Mouse (Mus musculus): ENCODE measurements at regions not wholly inside any gene's neighbourhood (a gene's known extent, or its start where the extent isn't known, plus 50 kb on each side); places are given as distances from the start of the nearest gene placed in this dataset.
"Not testable (repeated sequence)": the region's sequence is repeated elsewhere in the genome, so short reads cannot be mapped to it uniquely, and the experiment has no call there.

DNA sequence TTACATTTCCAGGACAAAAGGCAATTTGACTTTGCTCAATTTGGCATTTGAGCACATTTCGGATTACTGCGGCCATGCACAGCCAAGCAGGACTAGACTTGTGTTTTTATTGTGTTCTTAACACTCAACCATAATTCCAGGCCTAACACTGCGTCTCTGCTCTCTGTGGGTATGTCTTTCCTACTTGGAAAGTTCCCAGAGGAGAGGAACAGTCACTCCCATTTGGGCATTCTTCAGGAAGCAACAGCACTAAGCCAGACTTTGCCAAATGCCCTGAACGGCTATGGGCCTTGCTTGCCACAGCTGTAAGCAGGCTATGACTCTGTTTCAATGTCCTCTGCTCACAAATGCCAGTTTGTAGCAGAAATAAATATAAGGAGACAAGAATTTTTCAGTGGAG, 56.5 kb upstream of the Pdk3 start:
- no peak for ATAC-seq (ENCODE audit: extremely low read depth, insufficient number of reproducible peaks, low FRiP score, low TSS enrichment)
- no peak overlapping the region for H3K4me2 ChIP-seq
- whole genome bisulfite sequencing: 71% methylated on average over 4 of the region's 4 CpGs
- no peaks in the 10 kb centered on the region for H3K36me3 ChIP-seq
- H3K9ac ChIP-seq: no peak overlapping the region
- H3K27ac ChIP-seq (replicated peaks): no peak overlapping the region
- no peaks in the 10 kb centered on the region for H3K4me1 ChIP-seq
- H3K27me3 ChIP-seq (replicated peaks): peaks cover 11% of the 10 kb centered on the region; the same call in 1 of the 2 replicates
- no peak overlapping the region for H3K4me3 ChIP-seq
- H3K9me3 ChIP-seq: no peaks in the 10 kb centered on the region

- H3K27me3 ChIP-seq (replicated peaks): peaks cover 11% of the 10 kb centered on the region; the same call in 1 of the 2 replicates
- ATAC-seq (ENCODE audit: extremely low read depth, insufficient number of reproducible peaks, low FRiP score, low TSS enrichment): no peak
Observed at GRCm38 (mm10) chrX:93888966-93889365, 57.0 kb upstream of the Pdk3 start.

GRCm38 (mm10) chrX:93889394-93890042, 57.5 kb upstream of the Pdk3 start:
- Histone ChIP-seq H3K36me3 (no peaks in the 10 kb centered on the region), H3K4me1 (no peaks in the 10 kb centered on the region), H3K9me3 (no peaks in the 10 kb centered on the region), H3K9ac (peak overlapping the region; percentile 17), H3K4me2 (peak overlapping the region; percentile 61), H3K27ac (replicated peaks) (no peak overlapping the region), H3K4me3 (peak overlapping the region; percentile 42), H3K27me3 (replicated peaks) (peaks cover 11% of the 10 kb centered on the region; the same call in 1 of the 2 replicates)
- ATAC-seq (ENCODE audit: extremely low read depth, insufficient number of reproducible peaks, low FRiP score, low TSS enrichment): no peak
- 32% methylated on average over 13 of the region's 13 CpGs for WGBS

More at GRCm38 (mm10) chrX:93888966-93889365, 57.0 kb upstream of the Pdk3 start:
- Histone ChIP-seq H3K27ac (replicated peaks) (no peak overlapping the region), H3K9me3 (no peaks in the 10 kb centered on the region), H3K4me1 (no peaks in the 10 kb centered on the region), H3K4me2 (peak overlapping the region; percentile 61), H3K4me3 (peak overlapping the region; percentile 42), H3K9ac (peak overlapping the region; percentile 17; the same call in 1 of the 2 replicates), H3K36me3 (no peaks in the 10 kb centered on the region)
- 62% methylated on average over 8 of the region's 8 CpGs for WGBS

GRCm38 (mm10) chrX:93896838-93897820, 65.1 kb upstream of the Pdk3 start:
- H3K36me3 ChIP-seq: no peaks in the 10 kb centered on the region

DNA sequence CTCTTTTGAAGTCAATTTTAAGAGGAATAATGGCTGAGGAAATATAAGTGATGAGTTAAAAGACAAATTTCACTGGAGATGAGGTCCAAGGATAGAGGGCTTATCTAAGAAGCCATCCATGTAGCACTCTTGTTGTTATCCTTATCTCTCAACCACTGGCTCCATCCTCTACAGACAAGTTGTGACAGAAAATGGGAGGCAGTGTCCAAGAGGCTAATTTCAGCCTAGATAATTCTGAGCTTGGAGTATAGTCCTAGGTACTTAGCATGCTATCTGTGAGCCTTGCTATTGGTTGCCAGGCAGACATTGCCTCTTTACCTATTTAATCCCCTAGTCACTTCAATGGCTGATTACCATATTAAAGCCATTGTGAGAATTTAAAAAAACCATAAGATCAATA, 65.2 kb upstream of the AU015836 start:
- H3K9ac ChIP-seq: no peak overlapping the region
- H3K27ac ChIP-seq (replicated peaks): no peak overlapping the region
- no peak overlapping the region for H3K4me3 ChIP-seq
- no peak overlapping the region for H3K4me2 ChIP-seq
- no peaks in the 10 kb centered on the region for H3K4me1 ChIP-seq
- no peaks in the 10 kb centered on the region for H3K36me3 ChIP-seq
- no peak for ATAC-seq (ENCODE audit: extremely low read depth, insufficient number of reproducible peaks, low FRiP score, low TSS enrichment)
- peaks cover 3% of the 10 kb centered on the region; the same call in 1 of the 2 replicates for H3K27me3 ChIP-seq (replicated peaks)
- no peaks in the 10 kb centered on the region for H3K9me3 ChIP-seq

More at GRCm38 (mm10) chrX:93896838-93897820, 65.1 kb upstream of the Pdk3 start:
- Histone ChIP-seq H3K9me3 (no peaks in the 10 kb centered on the region), H3K4me3 (no peak overlapping the region), H3K4me1 (no peaks in the 10 kb centered on the region), H3K9ac (no peak overlapping the region), H3K27me3 (replicated peaks) (no peaks in the 10 kb centered on the region; the same call in 1 of the 2 replicates), H3K27ac (replicated peaks) (no peak overlapping the region), H3K4me2 (no peak overlapping the region)
- ATAC-seq (ENCODE audit: extremely low read depth, insufficient number of reproducible peaks, low FRiP score, low TSS enrichment): no peak
- WGBS: 36% methylated on average over 5 of the region's 5 CpGs

DNA sequence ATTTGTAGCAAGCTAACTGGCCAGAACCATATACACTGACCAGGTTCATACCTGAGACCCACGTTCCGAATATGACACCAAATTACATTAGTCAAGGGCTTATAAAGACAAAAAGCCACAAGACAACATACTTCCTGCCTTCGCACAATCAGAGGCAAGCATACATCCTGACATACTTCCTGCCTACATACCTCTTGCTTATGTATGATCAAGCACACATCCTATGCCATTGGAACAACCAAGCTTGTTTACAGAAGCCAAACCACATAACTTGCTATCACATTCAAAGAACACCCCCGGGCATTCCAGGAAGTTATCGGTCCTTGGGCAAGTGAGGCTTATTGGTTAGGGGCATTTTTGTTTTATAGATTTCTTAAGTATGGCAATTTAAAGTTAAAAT, 62.9 kb upstream of the AU015836 start:
- Histone ChIP-seq H3K9me3 (no peaks in the 10 kb centered on the region), H3K4me2 (no peak overlapping the region), H3K4me3 (no peak overlapping the region), H3K36me3 (no peaks in the 10 kb centered on the region), H3K27ac (replicated peaks) (no peak overlapping the region), H3K4me1 (no peaks in the 10 kb centered on the region), H3K9ac (no peak overlapping the region), H3K27me3 (replicated peaks) (peaks cover 13% of the 10 kb centered on the region; the same call in 1 of the 2 replicates)
- ATAC-seq (ENCODE audit: extremely low read depth, insufficient number of reproducible peaks, low FRiP score, low TSS enrichment): no peak
- WGBS: 68% methylated on average over 5 of the region's 5 CpGs

DNA sequence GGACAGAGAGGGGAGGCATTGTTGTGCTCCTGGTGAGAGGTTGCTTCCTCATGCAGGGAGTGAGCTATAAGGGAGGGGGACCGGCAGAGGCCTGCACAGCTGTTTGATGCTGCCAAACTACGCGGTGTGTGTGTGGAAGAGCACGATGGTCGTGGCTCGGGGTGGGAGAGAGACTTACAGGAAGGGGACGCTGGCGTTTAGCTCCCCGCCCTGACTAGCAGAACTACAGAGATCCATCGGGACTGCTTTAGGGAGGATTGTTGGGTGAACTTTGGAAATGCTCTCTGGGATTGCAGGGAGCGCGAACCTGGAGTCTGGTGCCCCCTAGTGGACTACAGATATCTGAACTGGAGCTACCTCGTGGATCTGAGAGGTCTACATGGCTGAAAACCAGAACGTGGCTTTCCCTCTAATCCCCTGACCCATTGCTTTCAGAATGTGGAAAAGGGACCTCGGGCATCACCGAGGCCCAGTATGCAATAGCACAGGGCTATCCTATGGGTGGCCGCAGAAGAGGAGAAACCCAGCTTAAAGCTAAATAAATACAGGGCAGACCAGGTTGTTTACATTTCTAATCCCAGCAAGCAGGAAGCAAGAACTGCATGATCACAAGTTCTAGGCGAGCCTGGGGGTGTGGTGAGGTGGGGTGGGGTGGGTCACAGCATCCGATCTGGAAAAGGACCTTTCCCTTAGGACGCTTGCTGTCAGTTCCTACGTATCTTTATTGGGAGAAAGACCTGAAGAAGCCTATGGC, 57.2 kb upstream of the AU015836 start:
- Histone ChIP-seq H3K27ac (replicated peaks) (no peak overlapping the region), H3K4me1 (no peaks in the 10 kb centered on the region), H3K27me3 (replicated peaks) (peaks cover 35% of the 10 kb centered on the region), H3K9me3 (no peaks in the 10 kb centered on the region), H3K4me2 (peak overlapping the region; percentile 70), H3K36me3 (no peaks in the 10 kb centered on the region), H3K4me3 (peak overlapping the region; percentile 45), H3K9ac (peak overlapping the region; percentile 77)
- no peak for ATAC-seq (ENCODE audit: extremely low read depth, insufficient number of reproducible peaks, low FRiP score, low TSS enrichment)
- 14% methylated on average over 21 of the region's 21 CpGs for WGBS

- Histone ChIP-seq H3K27ac (replicated peaks) (no peak overlapping the region), H3K4me3 (no peak overlapping the region), H3K4me2 (no peak overlapping the region), H3K4me1 (no peaks in the 10 kb centered on the region), H3K9me3 (no peaks in the 10 kb centered on the region), H3K27me3 (replicated peaks) (peaks cover 27% of the 10 kb centered on the region), H3K36me3 (no peaks in the 10 kb centered on the region), H3K9ac (no peak overlapping the region)
- no peak for ATAC-seq (ENCODE audit: extremely low read depth, insufficient number of reproducible peaks, low FRiP score, low TSS enrichment)
Observed at GRCm38 (mm10) chrX:93915548-93915947, 52.9 kb upstream of the AU015836 start.

- H3K4me2 ChIP-seq; ATAC-seq (ENCODE audit: extremely low read depth, insufficient number of reproducible peaks, low FRiP score, low TSS enrichment); H3K9ac ChIP-seq; H3K27ac ChIP-seq (replicated peaks); H3K9me3 ChIP-seq; H3K36me3 ChIP-seq; H3K4me3 ChIP-seq; H3K4me1 ChIP-seq: not testable (repeated sequence)
- peaks cover 21% of the 10 kb centered on the region for H3K27me3 ChIP-seq (replicated peaks)
- WGBS: 64% methylated on average over 3 of the region's 3 CpGs
Observed at GRCm38 (mm10) chrX:93917367-93917766, 51.1 kb upstream of the AU015836 start.
